Mouse (Mus musculus): ENCODE results near the gene Sall1. TPM values are rescaled to one million over a fixed set of nuclear protein-coding genes. Genes with fewer than 3 reads are reported as not detected.
A peak's percentile ranks its signal among the peaks of the same experiment; 100 is the strongest.

The Sall1 gene
- polyA plus RNA-seq, 1 experiment from 2014 or later: 0.08 TPM

GRCm38 (mm10) chr8:89060717-89061116 is 16.8 kb upstream of the Sall1 start:
- Histone ChIP-seq H3K4me1 (ENCODE audit: insufficient read depth) (no peaks in the 10 kb centered on the region), H3K36me3 (ENCODE audit: insufficient read depth) (no peaks in the 10 kb centered on the region), H3K4me3 (ENCODE audit: low read depth, low read length) (no peak overlapping the region), H3K27me3 (ENCODE audit: insufficient read depth, low read length) (no peaks in the 10 kb centered on the region), H3K4me2 (no peak overlapping the region), H3K9me3 (ENCODE audit: low read depth, low read length) (no peaks in the 10 kb centered on the region), H3K9ac (no peak overlapping the region), H3K27ac (ENCODE audit: low read depth) (no peak overlapping the region)
- no peak for TF ChIP-seq CTCF (IDR thresholded peaks at IDR 0.05; ENCODE audit: low read depth)
- DNase-seq (no peak), ATAC-seq (ENCODE audit: insufficient read depth) (no peak)
- 84% methylated on average over 8 of the region's 8 CpGs for WGBS

GRCm38 (mm10) chr8:89059507-89059906 is 15.5 kb upstream of the Sall1 start:
- H3K4me1 ChIP-seq (ENCODE audit: insufficient read depth): no peaks in the 10 kb centered on the region
- no peaks in the 10 kb centered on the region for H3K36me3 ChIP-seq (ENCODE audit: insufficient read depth)
- no peak overlapping the region for H3K9ac ChIP-seq
- no peak overlapping the region for H3K4me2 ChIP-seq
- H3K27ac ChIP-seq (ENCODE audit: low read depth): no peak overlapping the region
- no peaks in the 10 kb centered on the region for H3K9me3 ChIP-seq (ENCODE audit: low read depth, low read length)
- 48% methylated on average over 6 of the region's 6 CpGs for WGBS
- no peak for TF ChIP-seq CTCF (IDR thresholded peaks at IDR 0.05; ENCODE audit: low read depth)
- DNase-seq (no peak), ATAC-seq (ENCODE audit: insufficient read depth) (no peak)
- no peak overlapping the region for H3K4me3 ChIP-seq (ENCODE audit: low read depth, low read length)
- no peaks in the 10 kb centered on the region for H3K27me3 ChIP-seq (ENCODE audit: insufficient read depth, low read length)

GRCm38 (mm10) chr8:89052880-89053279 is 8.9 kb upstream of the Sall1 start:
- WGBS: 82% methylated on average over 7 of the region's 7 CpGs
- DNase-seq: no peak
- no peak for TF ChIP-seq CTCF (IDR thresholded peaks at IDR 0.05; ENCODE audit: low read depth)
- no peak overlapping the region for H3K4me2 ChIP-seq
- no peak overlapping the region for H3K9ac ChIP-seq
- H3K27me3 ChIP-seq (ENCODE audit: insufficient read depth, low read length): peaks cover 35% of the 10 kb centered on the region
- H3K4me3 ChIP-seq (ENCODE audit: low read depth, low read length): no peak overlapping the region
- H3K36me3 ChIP-seq (ENCODE audit: insufficient read depth): no peaks in the 10 kb centered on the region
- ATAC-seq (ENCODE audit: insufficient read depth): no peak
- H3K9me3 ChIP-seq (ENCODE audit: low read depth, low read length): no peaks in the 10 kb centered on the region
- H3K4me1 ChIP-seq (ENCODE audit: insufficient read depth): no peaks in the 10 kb centered on the region
- no peak overlapping the region for H3K27ac ChIP-seq (ENCODE audit: low read depth)

GRCm38 (mm10) chr8:89046639-89047348 is 2.8 kb upstream of the Sall1 start:
- peaks cover 95% of the 10 kb centered on the region for H3K27me3 ChIP-seq (ENCODE audit: insufficient read depth, low read length)
- no peak overlapping the region for H3K27ac ChIP-seq (ENCODE audit: low read depth)
- no peak overlapping the region for H3K4me2 ChIP-seq
- H3K9me3 ChIP-seq (ENCODE audit: low read depth, low read length): no peaks in the 10 kb centered on the region
- ATAC-seq (ENCODE audit: insufficient read depth) (no peak), DNase-seq (no peak)
- WGBS: under 1% methylated on average over 26 of the region's 26 CpGs
- no peak; the same call in 1 of the 2 replicates for TF ChIP-seq CTCF (IDR thresholded peaks at IDR 0.05; ENCODE audit: low read depth)
- H3K9ac ChIP-seq: no peak overlapping the region
- no peak overlapping the region for H3K4me3 ChIP-seq (ENCODE audit: low read depth, low read length)
- no peaks in the 10 kb centered on the region for H3K36me3 ChIP-seq (ENCODE audit: insufficient read depth)
- H3K4me1 ChIP-seq (ENCODE audit: insufficient read depth): peaks cover 2% of the 10 kb centered on the region; the same call in 1 of the 2 replicates

GRCm38 (mm10) chr8:89046226-89046625 is 2.3 kb upstream of the Sall1 start:
- no peaks in the 10 kb centered on the region for H3K36me3 ChIP-seq (ENCODE audit: insufficient read depth)
- 0 out of 2 replicates have a peak overlapping the region, but pooled peaks have one; percentile 9 for H3K4me3 ChIP-seq (ENCODE audit: low read depth, low read length)
- peaks cover 2% of the 10 kb centered on the region; the same call in 1 of the 2 replicates for H3K4me1 ChIP-seq (ENCODE audit: insufficient read depth)
- ATAC-seq (ENCODE audit: insufficient read depth): no peak
- H3K27me3 ChIP-seq (ENCODE audit: insufficient read depth, low read length): peaks cover 97% of the 10 kb centered on the region
- no peak overlapping the region for H3K27ac ChIP-seq (ENCODE audit: low read depth)
- no peak for DNase-seq
- no peaks in the 10 kb centered on the region for H3K9me3 ChIP-seq (ENCODE audit: low read depth, low read length)
- 1% methylated on average over 15 of the region's 15 CpGs for WGBS
- no peak for TF ChIP-seq CTCF (IDR thresholded peaks at IDR 0.05; ENCODE audit: low read depth)
- H3K9ac ChIP-seq: no peak overlapping the region
- no peak overlapping the region; the same call in 1 of the 2 replicates for H3K4me2 ChIP-seq

GRCm38 (mm10) chr8:89045726-89046125 is 1.8 kb upstream of the Sall1 start:
- no peak overlapping the region for H3K4me3 ChIP-seq (ENCODE audit: low read depth, low read length)
- H3K4me2 ChIP-seq: no peak overlapping the region; the same call in 1 of the 2 replicates
- ATAC-seq (ENCODE audit: insufficient read depth) (no peak), DNase-seq (no peak)
- peaks cover 99% of the 10 kb centered on the region for H3K27me3 ChIP-seq (ENCODE audit: insufficient read depth, low read length)
- peaks cover 2% of the 10 kb centered on the region; the same call in 1 of the 2 replicates for H3K4me1 ChIP-seq (ENCODE audit: insufficient read depth)
- no peak overlapping the region for H3K27ac ChIP-seq (ENCODE audit: low read depth)
- no peaks in the 10 kb centered on the region for H3K36me3 ChIP-seq (ENCODE audit: insufficient read depth)
- H3K9ac ChIP-seq: no peak overlapping the region
- WGBS: 1% methylated on average over 17 of the region's 17 CpGs
- no peaks in the 10 kb centered on the region for H3K9me3 ChIP-seq (ENCODE audit: low read depth, low read length)
- no peak for TF ChIP-seq CTCF (IDR thresholded peaks at IDR 0.05; ENCODE audit: low read depth)

- DNase-seq: no peak
- Histone ChIP-seq H3K27ac (ENCODE audit: low read depth) (no peak overlapping the region), H3K4me3 (ENCODE audit: low read depth, low read length) (no peak overlapping the region), H3K4me2 (no peak overlapping the region), H3K4me1 (ENCODE audit: insufficient read depth) (peaks cover 2% of the 10 kb centered on the region; the same call in 1 of the 2 replicates), H3K9ac (no peak overlapping the region), H3K36me3 (ENCODE audit: insufficient read depth) (no peaks in the 10 kb centered on the region), H3K9me3 (ENCODE audit: low read depth, low read length) (no peaks in the 10 kb centered on the region), H3K27me3 (ENCODE audit: insufficient read depth, low read length) (peaks cover 99% of the 10 kb centered on the region)
- 1% methylated on average over 30 of the region's 30 CpGs for WGBS
- TF ChIP-seq CTCF (IDR thresholded peaks at IDR 0.05; ENCODE audit: low read depth): no peak
- ATAC-seq (ENCODE audit: insufficient read depth): no peak
These were observed 1.2 kb upstream of the Sall1 start for GRCm38 (mm10) chr8:89045218-89045601.
